Mouse (Mus musculus) spleen, adult 2 months (tissue): ENCODE measurements around the gene Os9.

ENCODE experiments used
- CTCF ChIP-seq: fragments of 200-500 bp; IDR thresholded peaks from 2 replicates; pipeline ENCODE4 v1.5.1; 2011; ENCODE audit warnings: mild to moderate bottlenecking, inconsistent platforms; ENCODE audit not compliant: insufficient read depth, insufficient read length, insufficient replicate concordance; ENCODE audit errors: extremely low read depth
- POLR2A ChIP-seq: fragments of 200-500 bp; IDR thresholded peaks from 2 replicates; pipeline ENCODE4 v1.6.1; 2011; ENCODE audit warnings: low read depth, low read length, inconsistent platforms

GRCm38 (mm10) chr10:127090560-127091411 lies 30.1 kb downstream of the Os9 start:
- no peak for TF ChIP-seq CTCF
- TF ChIP-seq POLR2A, result no peak
